Mouse (Mus musculus) fibroblast of lung, adult 2 months (primary cell): Measurements from ENCODE around the gene Spryd7.
A peak's percentile ranks its signal among the peaks of the same experiment; 100 is the strongest.
"Not testable (repeated sequence)": the region's sequence is repeated elsewhere in the genome, so short reads cannot be mapped to it uniquely, and the experiment has no call there.

Experiments
- DNase-seq: peaks from one replicate; pipeline ENCODE4 v3.0.0-alpha.2; 2011; ENCODE audit warnings: low read depth

The Spryd7 gene

GRCm38 (mm10) chr14:61556289-61557147, at the start of gene Spryd7:
Gene Spryd7, minus strand, starts transcription at chr14:61556886.
- peak; percentile 96 for DNase-seq

DNA sequence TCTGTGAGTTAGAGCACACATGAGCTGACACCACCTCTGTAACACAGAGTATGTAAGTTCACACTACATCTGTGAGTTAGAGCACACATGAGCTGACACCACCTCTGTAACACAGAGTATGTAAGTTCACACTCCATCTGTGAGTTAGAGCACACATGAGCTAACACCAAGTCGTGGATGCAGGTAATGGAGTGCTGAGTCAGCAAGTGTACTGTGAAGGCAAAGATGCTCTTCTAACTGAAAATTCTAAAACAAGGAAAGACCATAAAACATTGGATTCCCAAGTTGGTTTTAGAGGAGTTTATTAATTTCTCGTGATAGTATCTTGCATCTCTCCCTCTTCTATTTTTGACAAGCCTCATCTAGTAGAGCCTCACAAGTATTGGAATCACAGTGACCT, 49.4 kb upstream of the Spryd7 start:
- DNase-seq = not testable (repeated sequence)

DNA sequence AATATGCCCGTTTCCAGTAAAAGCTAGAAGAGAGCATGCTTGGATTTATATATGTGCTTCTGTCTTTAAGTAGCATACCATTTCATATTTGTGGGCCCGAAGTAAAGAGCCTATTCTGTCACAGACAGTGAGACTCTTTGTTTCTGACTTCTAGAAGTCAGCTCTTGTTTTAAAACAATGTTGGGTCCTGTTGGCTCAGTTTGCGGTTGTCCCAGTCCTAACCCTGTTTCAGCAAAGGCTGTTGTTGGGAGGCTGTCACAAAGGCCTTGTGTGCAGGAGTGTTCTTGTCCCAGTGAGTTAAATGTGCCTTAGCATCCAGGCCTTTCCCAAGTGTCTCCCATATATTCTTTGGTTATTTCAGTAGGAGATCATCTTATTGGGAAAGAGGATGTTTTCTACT, 47.4 kb upstream of the Spryd7 start:
- no peak for DNase-seq

DNA sequence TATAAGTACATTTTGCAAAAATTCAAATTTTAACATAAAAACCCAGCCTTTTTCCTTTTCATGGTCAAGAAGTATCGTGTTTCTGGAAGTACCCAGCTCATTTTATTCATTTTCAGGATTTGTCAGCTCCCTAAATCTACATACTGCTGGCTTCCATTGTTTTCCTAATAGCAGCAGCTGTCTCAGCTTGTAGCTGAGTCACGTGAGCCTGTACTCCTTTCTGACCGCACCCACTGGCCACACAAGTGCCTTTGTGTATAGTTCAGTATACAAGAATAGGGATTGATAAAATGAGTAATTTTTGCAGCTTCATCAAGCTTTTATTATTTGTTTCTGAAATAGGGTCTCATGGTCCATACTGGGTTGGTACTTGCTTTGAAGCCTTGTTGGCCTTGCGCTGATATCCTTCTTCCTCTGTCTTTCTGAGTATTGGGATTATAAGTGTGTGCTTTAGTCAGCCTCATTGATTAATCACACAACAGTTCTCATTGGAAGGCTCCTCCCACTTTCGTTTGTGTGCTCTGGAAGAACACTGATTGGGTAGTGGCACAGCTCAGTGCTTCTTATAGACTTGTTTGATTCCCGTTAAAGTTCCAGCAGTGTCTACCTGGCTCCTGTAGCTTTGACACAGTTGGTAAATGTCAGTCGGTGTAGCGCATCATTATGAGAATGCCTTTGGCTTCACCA, 46.5 kb upstream of the Spryd7 start:
- no peak for DNase-seq

GRCm38 (mm10) chr14:61601348-61601747, 44.7 kb upstream of the Spryd7 start:
- no peak for DNase-seq

DNA sequence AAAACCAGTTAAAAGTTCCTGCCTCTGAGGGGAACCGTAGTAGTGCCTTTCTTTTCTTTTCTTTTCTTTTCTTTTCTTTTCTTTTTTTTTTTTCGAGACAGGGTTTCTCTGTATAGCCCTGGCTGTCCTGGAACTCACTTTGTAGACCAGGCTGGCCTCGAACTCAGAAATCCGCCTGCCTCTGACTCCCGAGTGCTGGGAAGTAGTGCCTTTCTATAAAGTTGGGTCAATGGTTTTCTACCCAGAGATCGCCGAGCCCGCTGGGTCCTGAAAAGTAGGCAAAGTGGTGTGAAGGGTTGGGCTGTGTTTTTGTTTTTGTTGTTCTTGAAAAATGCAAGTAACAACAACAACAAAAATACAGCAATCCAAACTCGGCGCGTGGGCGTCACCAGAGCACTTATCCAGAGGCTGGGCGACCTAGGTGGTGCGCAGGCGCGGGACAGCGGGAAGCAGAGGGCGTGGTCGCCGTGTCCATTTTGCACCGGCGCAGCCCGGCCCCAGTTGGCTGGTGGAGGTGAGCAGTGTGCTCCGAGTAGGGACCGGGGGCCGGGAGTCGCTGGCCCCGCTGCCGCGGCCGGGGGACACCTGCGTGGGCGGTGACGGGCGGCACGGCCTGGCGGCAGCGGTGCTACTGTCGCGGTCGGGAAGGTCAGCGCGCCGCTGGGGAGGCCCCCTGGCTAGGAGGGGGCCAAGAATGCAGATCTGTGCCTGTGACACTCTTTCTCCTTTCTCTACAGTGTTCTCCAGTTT, 42.5 kb upstream of the Spryd7 start:
- DNase-seq = peak; percentile 55

DNA sequence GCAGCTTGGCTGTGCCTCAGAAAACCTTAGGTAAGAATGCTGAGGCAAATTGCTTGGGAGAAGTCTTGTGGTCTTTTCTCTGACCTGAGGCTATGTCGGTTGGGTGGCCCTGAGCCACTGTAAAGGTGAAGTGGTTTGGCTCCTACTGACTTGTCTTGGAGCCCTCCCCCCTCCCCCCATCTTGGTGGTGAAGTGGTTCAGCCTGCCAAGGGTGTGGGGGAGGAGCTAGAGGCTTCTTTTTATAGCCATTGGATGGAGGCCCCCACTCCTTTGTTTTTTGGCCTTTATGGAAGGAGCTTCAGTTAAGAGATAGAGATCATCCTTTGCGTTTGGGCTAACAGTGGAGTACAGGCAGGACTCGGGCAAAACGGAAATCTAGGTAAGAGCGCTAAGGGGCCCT, 41.3 kb upstream of the Spryd7 start, which contains the start of gene Trim13:
Gene Trim13, plus strand, starts transcription at position 280 of the 400 bp plus-strand sequence.
- no peak for DNase-seq

GRCm38 (mm10) chr14:61596719-61597426, 40.2 kb upstream of the Spryd7 start:
- DNase-seq = no peak

DNA sequence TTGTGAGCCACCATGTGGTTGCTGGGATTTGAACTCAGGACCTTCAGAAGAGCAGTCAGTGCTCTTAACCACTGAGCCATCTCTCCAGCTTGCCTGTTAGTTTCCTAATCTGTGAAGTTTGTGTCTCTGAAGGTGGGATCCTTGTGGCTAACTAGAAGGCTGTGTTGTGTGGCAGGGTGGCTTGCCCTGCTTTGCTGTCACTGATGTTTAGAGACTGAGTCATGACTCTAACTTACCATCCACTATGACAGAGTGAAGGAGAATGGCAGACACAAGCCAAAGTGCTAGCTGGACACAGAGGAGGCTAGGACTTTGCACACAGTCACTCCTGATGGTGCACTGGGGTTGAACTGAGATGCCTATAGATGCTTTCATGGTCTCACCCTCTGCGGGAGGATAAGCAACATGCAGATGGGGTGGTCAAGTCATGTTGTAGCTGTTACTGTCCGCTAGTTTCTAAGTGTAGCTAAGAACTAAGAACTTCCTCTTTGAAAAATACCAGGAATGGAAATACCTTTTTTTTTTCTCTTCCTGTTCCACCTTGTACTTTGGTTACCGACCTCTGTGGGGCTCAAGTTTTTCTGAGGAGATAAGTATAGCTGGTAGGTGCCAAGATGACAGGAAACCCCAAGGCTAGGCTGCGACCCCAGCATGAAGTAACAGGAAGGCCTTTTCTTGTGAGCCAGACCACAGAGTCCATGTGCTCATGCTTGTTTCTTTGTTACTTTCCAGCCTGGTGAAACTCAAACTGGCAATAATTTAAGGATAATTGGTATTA, 32.8 kb upstream of the Spryd7 start:
- no peak for DNase-seq

GRCm38 (mm10) chr14:61575941-61576340, 19.3 kb upstream of the Spryd7 start:
- DNase-seq = no peak

DNA sequence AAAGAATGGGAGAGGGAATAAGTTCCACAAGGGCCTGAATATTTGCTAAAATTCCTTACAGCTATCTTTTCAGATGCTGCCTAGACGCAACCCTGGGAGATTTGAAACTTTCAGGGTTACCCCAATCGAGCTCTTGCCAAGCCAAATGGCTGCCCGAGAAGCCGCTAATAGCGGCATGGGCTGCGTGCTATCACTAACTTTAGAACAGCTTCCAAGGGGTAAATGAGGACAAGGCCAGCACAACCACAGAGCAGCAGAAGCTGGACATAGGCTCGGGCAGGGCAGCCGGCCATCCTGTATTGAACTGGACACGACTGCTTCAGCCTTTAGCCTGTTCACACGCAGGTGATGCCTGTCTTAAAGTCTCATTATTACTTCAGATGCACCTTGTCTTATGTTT, 18.4 kb upstream of the Spryd7 start:
- no peak for DNase-seq

- no peak for DNase-seq
Observed at GRCm38 (mm10) chr14:61572131-61572530, 15.4 kb upstream of the Spryd7 start.

- peak; percentile 52 for DNase-seq
Observed at GRCm38 (mm10) chr14:61571366-61571765, 14.7 kb upstream of the Spryd7 start.

DNA sequence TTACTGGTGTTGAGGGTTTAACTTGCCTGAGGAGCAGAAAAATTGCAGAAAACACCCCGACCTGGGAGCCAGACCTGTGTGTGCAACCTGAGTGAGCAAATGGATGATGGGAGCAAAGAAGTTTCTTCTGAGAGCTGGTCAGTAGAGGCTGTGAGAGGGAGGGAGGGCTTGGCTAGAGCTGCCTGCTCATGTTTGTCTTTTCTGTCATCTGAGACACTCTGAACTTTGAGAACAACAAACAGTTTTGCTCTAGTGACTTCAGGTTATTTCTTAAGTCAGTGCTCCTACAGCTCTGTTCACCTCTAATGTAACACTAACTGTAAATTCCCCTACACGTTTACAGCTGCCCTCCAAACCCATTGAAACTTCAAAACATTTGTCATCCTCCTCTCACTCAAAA, 12.7 kb upstream of the Spryd7 start:
- no peak for DNase-seq

- DNase-seq = not testable (repeated sequence)
Observed at GRCm38 (mm10) chr14:61566211-61566610, 9.5 kb upstream of the Spryd7 start.

DNA sequence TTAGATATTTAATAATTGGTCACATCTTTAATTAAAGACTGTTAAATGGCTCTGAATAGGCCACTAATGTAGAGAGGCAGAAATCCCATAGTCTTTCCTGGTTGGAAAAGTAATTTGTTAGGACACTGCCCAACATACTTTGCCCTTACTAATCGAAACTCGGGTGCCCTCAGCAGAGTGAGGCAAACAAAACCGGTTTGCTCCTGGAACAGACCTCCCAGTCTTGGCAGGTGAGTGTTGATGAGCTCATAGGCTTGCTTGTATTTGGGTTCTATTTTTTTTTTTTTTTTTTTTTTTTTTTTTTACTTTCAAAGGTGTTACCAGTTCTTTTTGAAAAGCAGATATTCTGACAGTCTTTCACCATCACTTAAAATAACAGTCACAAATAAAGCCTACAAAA, 3.2 kb upstream of the Spryd7 start:
- no peak for DNase-seq

DNA sequence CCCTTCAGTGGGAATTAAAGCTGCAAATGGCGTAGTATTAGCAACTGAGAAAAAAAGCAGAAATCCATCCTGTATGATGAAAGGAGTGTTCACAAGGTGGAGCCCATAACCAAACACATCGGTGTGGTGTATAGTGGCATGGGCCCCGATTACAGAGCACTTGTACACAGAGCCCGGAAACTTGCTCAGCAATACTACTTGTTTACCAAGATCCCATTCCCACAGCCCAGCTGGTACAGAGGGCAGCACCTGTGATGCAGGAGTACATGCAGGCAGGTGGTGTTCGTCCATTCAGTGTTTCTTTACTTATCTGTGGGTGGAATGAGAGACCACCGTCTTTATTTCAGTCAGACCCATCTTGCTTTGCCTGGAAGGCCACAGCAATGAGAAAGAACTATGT, 2.2 kb upstream of the Spryd7 start:
- no peak for DNase-seq

DNA sequence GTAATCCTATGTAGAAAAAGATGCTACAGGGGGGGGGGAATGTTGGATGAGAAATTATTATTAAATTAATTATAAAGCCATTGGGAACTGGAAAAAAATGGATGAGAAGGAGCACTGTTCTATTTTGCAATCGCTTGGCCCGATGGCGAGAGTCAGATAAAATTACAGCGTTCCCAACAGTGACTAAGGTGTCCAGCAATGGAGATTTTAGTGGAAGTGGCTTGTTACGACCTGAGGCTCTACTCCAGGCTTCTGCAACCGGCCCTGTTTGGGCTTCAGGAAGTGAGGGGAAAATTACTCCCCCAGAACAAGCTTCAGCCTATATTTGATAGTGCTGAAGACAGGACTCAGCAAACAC, 776 bp downstream of the Spryd7 start:
- peak; percentile 15 for DNase-seq

- no peak for DNase-seq
Observed at GRCm38 (mm10) chr14:61548614-61549013, 8.1 kb downstream of the Spryd7 start.

DNA sequence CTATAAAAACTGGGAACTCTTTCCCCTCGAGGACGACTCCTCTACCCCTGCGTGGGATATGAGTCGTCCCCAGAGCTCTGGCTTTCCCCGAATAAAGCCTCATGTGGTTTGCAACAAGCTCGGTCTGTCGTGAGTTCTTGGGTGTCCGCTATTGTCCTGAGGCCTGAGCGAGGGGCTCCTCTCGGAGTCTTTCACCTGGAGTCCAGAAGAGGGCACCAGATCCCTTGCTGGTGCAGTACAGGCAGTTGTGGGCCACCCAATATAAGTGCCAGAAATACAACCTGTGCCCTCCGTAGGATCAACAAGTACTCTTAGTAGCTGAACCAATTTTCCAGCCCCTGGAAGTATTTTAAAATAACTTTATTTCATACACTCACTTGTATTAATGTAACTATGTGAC, 18.9 kb downstream of the Spryd7 start:
- DNase-seq = not testable (repeated sequence)

- DNase-seq = no peak
Observed at GRCm38 (mm10) chr14:61536631-61537264, 19.9 kb downstream of the Spryd7 start.
